Mouse (Mus musculus) kidney, adult 9 months (tissue): ENCODE results near the gene Kpna4.
A peak's percentile ranks its signal among the peaks of the same experiment; 100 is the strongest.

Experiments used
- DNase-seq: peaks from one replicate; pipeline ENCODE4 v3.0.0; 2022

Gene Kpna4

GRCm38 (mm10) chr3:69126509-69127345 lies at the start of gene Kpna4:
Kpna4 (minus strand) TSS chr3:69127113.
- peak; percentile 95 for DNase-seq

GRCm38 (mm10) chr3:69175229-69175628 lies 48.3 kb upstream of the Kpna4 start:
- DNase-seq, result no peak

GRCm38 (mm10) chr3:69171123-69171522 lies 44.2 kb upstream of the Kpna4 start:
- DNase-seq, result no peak

GRCm38 (mm10) chr3:69169796-69170195 lies 42.9 kb upstream of the Kpna4 start:
- DNase-seq, result no peak

GRCm38 (mm10) chr3:69168724-69169123 lies 41.8 kb upstream of the Kpna4 start:
- DNase-seq, result no peak

- DNase-seq, result no peak
Measured at GRCm38 (mm10) chr3:69163057-69163456, 36.1 kb upstream of the Kpna4 start.

- DNase-seq, result no peak
Measured at GRCm38 (mm10) chr3:69160429-69160828, 33.5 kb upstream of the Kpna4 start.

- no peak for DNase-seq
Measured at GRCm38 (mm10) chr3:69159501-69159900, 32.6 kb upstream of the Kpna4 start.

GRCm38 (mm10) chr3:69157886-69158285 lies 31.0 kb upstream of the Kpna4 start:
- no peak for DNase-seq

- peak; percentile 27 for DNase-seq
Measured at GRCm38 (mm10) chr3:69156484-69156883, 29.6 kb upstream of the Kpna4 start.

GRCm38 (mm10) chr3:69154691-69155090 lies 27.8 kb upstream of the Kpna4 start:
- DNase-seq, result no peak

- no peak for DNase-seq
Measured at GRCm38 (mm10) chr3:69150921-69151320, 24.0 kb upstream of the Kpna4 start.

- DNase-seq, result no peak
Measured at GRCm38 (mm10) chr3:69142372-69142994, 15.6 kb upstream of the Kpna4 start.

- peak; percentile 78 for DNase-seq
Measured at GRCm38 (mm10) chr3:69140851-69141250, 13.9 kb upstream of the Kpna4 start.

- DNase-seq, result no peak
Measured at GRCm38 (mm10) chr3:69136059-69136458, 9.1 kb upstream of the Kpna4 start.

GRCm38 (mm10) chr3:69130973-69131372 lies 4.1 kb upstream of the Kpna4 start:
- no peak for DNase-seq

- DNase-seq, result peak; percentile 46
Measured at GRCm38 (mm10) chr3:69127693-69128092, 780 bp upstream of the Kpna4 start.

GRCm38 (mm10) chr3:69127346-69127678 lies 399 bp upstream of the Kpna4 start:
- DNase-seq, result no peak

GRCm38 (mm10) chr3:69125891-69126508 lies 913 bp downstream of the Kpna4 start:
- DNase-seq, result no peak

GRCm38 (mm10) chr3:69125461-69125860 lies 1.5 kb downstream of the Kpna4 start:
- no peak for DNase-seq

GRCm38 (mm10) chr3:69118827-69119226 lies 8.1 kb downstream of the Kpna4 start:
- DNase-seq, result no peak

- DNase-seq, result peak; percentile 67
Measured at GRCm38 (mm10) chr3:69114760-69115159, 12.2 kb downstream of the Kpna4 start.

- no peak for DNase-seq
Measured at GRCm38 (mm10) chr3:69113956-69114355, 13.0 kb downstream of the Kpna4 start.

- no peak for DNase-seq
Measured at GRCm38 (mm10) chr3:69109079-69109478, 17.8 kb downstream of the Kpna4 start.
